Mouse (Mus musculus) intestine, postnatal 0 days (tissue): ENCODE measurements around the gene Rpl22. TPM values are rescaled to one million over a fixed set of nuclear protein-coding genes. Genes with fewer than 3 reads are reported as not detected.

Source experiments
- ATAC-seq: fragments of 200-750 bp; cut with Nextera tagmentation; 2 replicates; pipeline ENCODE4 v1.8.0; 2017; ENCODE audit warnings: mild to moderate bottlenecking, moderate TSS enrichment, moderate library complexity
- H3K27ac ChIP-seq: fragments of 300-500 bp; sonication (generic); 2 replicates; pipeline ENCODE4 v1.5.1; 2014; ENCODE audit warnings: mild to moderate bottlenecking, low read depth, low read length, moderate library complexity
- H3K27me3 ChIP-seq: fragments of 300-500 bp; sonication (generic); replicated peaks from 2 replicates; pipeline ENCODE4 v1.6.1; 2014; ENCODE audit warnings: low read length, mixed read lengths; ENCODE audit not compliant: control insufficient read depth, insufficient read depth
- H3K36me3 ChIP-seq: fragments of 300-500 bp; sonication (generic); 2 replicates; pipeline ENCODE4 v1.6.1; 2014; ENCODE audit warnings: mild to moderate bottlenecking, moderate library complexity; ENCODE audit not compliant: control insufficient read depth, insufficient read depth
- H3K4me1 ChIP-seq: fragments of 300-500 bp; sonication (generic); replicated peaks from 2 replicates; pipeline ENCODE4 v1.6.1; 2014; ENCODE audit warnings: antibody characterized with exemption, low read length, mixed read lengths; ENCODE audit not compliant: control insufficient read depth, insufficient read depth
- H3K4me2 ChIP-seq: fragments of 300-500 bp; sonication (generic); replicated peaks from 2 replicates; pipeline ENCODE4 v1.6.1; 2014; ENCODE audit warnings: low read depth, mild to moderate bottlenecking, moderate library complexity
- H3K4me3 ChIP-seq: fragments of 300-500 bp; sonication (generic); 2 replicates; pipeline ENCODE4 v1.5.1; 2014; ENCODE audit warnings: low read depth, low read length
- H3K9ac ChIP-seq: fragments of 300-500 bp; sonication (generic); 2 replicates; pipeline ENCODE4 v1.6.1; 2014; ENCODE audit warnings: mild to moderate bottlenecking, low read depth, low read length
- H3K9me3 ChIP-seq: fragments of 300-500 bp; sonication (generic); 2 replicates; pipeline ENCODE4 v1.6.1; 2016; ENCODE audit warnings: mixed run types; ENCODE audit not compliant: control insufficient read depth
- CTCF ChIP-seq: sonication (generic); IDR thresholded peaks from 2 replicates; pipeline ENCODE4 v1.5.1; 2016; ENCODE audit warnings: low read depth, mild to moderate bottlenecking, control low read depth, antibody characterized with exemption, moderate library complexity
- WGBS: fragments of 180-500 bp; shearing (Covaris S2); extraction: QIAGEN DNeasy Blood & Tissue Kit; methylation state at CpG from one replicate; pipeline ENCODE4 v1.1.7; 2014; 5-methylcytosine and 5-hydroxymethylcytosine counted together
- polyA plus RNA-seq: library from polyadenylated mRNA; unstranded; fragments of >200 nt; fragmentation: Nextera tagmentation; extraction: Ambion mirVana; gene quantifications from 2 replicates; pipeline ENCODE4 v1.2.1, GENCODE M21; 2015

The Rpl22 gene
- polyA plus RNA-seq, 1 experiment from 2014 or later = 281 TPM

DNA sequence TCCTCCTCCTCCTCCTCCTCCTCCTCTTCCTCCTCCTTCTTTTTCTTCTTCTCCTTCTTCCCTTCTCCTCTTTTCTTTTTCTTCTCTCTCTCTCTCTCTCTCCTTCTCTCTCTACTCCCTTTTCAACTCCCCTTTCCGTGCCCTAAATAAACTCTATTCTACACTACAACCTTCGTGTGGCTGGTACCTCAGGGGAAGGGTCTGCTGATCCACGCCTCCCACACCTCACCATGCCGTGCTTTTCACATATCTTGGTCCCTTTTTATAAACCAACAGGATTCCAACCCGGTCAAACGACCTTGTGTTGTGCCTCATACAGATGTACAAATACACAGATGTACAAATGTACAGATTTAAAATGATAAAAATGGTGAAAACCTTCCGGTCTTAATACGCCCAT lies 29.2 kb upstream of the Rpl22 start:
- H3K9ac ChIP-seq = peak overlapping the region; percentile 40; the same call in 1 of the 2 replicates
- 8% methylated on average over 8 of the region's 8 CpGs for WGBS

DNA sequence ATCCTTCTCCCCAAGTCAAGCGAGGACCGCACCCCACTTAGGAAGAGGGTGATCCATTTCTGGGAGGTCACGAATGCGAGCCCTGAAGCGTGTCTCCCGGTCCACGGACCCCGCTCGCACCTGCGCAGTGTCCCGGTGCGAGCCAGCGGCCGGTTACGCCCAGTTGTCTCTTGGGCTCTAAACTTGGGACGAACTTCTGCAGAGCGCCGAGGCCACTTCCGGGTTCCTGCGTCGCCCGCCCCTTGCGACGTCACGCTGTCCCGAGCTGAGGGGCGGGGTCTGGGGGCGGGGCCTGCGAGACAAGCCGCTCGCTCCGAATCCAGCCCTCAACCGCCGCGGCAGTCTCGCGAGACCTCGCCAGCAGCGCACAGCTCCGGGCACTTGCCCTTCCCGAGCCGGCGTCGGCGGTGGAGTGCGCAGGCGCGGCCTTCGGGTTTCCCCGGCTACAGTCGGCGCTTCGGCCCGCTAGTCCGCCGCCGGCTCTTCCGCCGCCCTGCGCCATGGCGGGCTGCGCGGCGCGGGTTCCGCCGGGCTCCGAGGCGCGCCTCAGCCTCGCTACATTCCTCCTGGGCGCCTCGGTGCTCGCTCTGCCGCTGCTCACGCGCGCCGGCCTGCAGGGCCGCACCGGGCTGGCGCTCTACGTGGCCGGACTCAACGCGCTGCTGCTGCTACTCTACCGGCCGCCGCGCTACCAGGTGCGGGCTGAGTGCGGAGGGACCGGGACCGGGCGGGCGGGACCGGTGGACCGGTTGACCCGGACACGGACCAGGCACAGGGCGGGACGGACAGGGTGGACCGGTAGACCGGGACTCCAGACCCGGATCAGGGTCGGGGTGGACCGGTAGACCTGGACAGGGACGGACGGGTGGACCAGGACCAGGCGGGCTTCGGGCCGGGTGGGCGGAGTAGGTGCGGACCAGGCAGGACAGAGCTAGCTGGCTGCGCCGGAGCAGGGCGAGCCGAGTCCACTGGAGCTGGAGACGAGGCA lies 28.4 kb upstream of the Rpl22 start, which contains the start of gene Icmt:
Icmt (plus strand) TSS at position 354 of the 988 bp plus-strand sequence.
- under 1% methylated on average over 119 of the region's 119 CpGs for WGBS
- TF ChIP-seq CTCF = 0 out of 2 replicates have a peak, but pooled peaks have one; percentile 5
- H3K4me1 ChIP-seq = peaks cover 5% of the 10 kb centered on the region
- peak within 1 kb of the TSS; percentile 88 for H3K27ac ChIP-seq
- ATAC-seq = peak; percentile 97
- peaks cover 9% of the 10 kb centered on the region; the same call in 1 of the 2 replicates for H3K27me3 ChIP-seq
- no peaks in the 10 kb centered on the region for H3K9me3 ChIP-seq
- peak within 1 kb of the TSS; percentile 87 for H3K4me3 ChIP-seq
- H3K36me3 ChIP-seq = peaks cover 16% of the 10 kb centered on the region; the same call in 1 of the 2 replicates
- H3K4me2 ChIP-seq = peak within 1 kb of the TSS; percentile 98
- H3K9ac ChIP-seq = peak within 1 kb of the TSS; percentile 86

More for the DNA sequence above, 29.2 kb upstream of the Rpl22 start:
- Histone ChIP-seq H3K4me3 (peak overlapping the region; percentile 87), H3K36me3 (peaks cover 13% of the 10 kb centered on the region; the same call in 1 of the 2 replicates), H3K9me3 (no peaks in the 10 kb centered on the region), H3K4me1 (peaks cover 5% of the 10 kb centered on the region), H3K4me2 (peak overlapping the region; percentile 73), H3K27ac (peak overlapping the region; percentile 64; the same call in 1 of the 2 replicates), H3K27me3 (peaks cover 17% of the 10 kb centered on the region)
- no peak for TF ChIP-seq CTCF
- ATAC-seq = no peak

DNA sequence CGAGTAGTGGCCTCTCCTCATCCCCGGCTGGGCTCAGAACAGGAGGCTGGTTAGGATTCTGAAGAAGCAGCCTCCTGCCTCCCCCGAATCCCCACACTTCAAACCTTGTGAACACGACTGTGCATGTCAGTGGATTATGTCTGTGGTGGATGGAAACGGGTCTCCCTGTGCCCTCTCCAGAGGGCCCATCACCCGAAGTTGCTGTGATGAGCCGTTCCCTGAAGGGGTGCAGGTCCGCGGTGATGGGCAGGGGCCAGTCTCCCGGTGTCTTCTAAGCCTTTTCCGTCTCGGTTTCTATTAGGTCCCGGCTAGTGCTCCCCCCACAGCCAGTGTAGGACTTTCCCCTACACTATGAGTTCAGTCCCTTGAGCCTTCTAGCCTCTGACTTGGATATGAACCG lies 26.7 kb upstream of the Rpl22 start:
- whole genome bisulfite sequencing = 86% methylated on average over 14 of the region's 14 CpGs
- Histone ChIP-seq H3K4me2 (no peak overlapping the region), H3K4me1 (peaks cover 5% of the 10 kb centered on the region), H3K27ac (no peak overlapping the region), H3K27me3 (no peaks in the 10 kb centered on the region), H3K4me3 (no peak overlapping the region), H3K36me3 (peaks cover 30% of the 10 kb centered on the region), H3K9me3 (no peaks in the 10 kb centered on the region), H3K9ac (no peak overlapping the region)
- no peak for ATAC-seq
- no peak for TF ChIP-seq CTCF

DNA sequence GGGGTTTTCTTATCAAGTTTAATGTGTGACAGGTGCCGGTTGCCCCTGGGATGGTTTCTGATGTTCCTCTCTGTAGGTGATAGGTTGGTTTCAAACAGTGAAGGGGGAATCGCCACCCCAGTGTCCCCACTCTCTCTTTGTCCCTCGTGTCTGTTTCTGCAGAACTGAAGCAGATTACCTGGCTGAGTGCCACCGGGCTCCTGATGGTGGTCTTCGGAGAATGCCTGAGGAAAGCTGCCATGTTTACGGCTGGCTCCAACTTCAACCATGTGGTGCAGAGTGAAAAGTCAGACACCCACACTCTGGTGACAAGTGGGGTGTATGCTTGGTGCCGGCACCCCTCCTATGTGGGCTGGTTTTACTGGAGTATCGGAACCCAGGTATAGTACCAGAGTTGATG lies 25.2 kb upstream of the Rpl22 start:
- TF ChIP-seq CTCF = no peak
- peaks cover 39% of the 10 kb centered on the region for H3K36me3 ChIP-seq
- no peak overlapping the region for H3K4me2 ChIP-seq
- peaks cover 5% of the 10 kb centered on the region for H3K4me1 ChIP-seq
- H3K27me3 ChIP-seq = no peaks in the 10 kb centered on the region
- no peak overlapping the region for H3K27ac ChIP-seq
- ATAC-seq = no peak
- WGBS = 95% methylated on average over 8 of the region's 8 CpGs
- no peak overlapping the region for H3K9ac ChIP-seq
- H3K9me3 ChIP-seq = no peaks in the 10 kb centered on the region
- no peak overlapping the region for H3K4me3 ChIP-seq

DNA sequence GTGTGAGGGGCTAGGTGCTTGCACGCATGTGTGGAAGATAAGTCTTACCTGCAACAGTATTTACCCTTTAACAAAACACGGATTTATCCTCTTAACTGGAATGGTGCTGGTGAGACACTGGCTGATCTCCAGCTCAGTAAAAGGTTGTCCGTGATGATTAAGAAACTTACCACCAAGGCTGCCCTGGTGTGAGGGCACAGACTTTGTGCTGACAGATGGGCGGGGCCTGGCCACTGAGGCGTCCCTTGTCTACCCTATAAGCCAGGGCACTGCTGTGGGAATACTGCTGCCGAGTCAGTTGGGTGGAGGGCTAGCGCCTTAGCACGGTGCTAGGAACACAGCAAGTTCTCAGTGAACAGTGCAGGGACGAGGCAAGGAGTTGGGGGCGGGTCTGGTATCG lies 23.5 kb upstream of the Rpl22 start:
- no peak overlapping the region for H3K4me3 ChIP-seq
- H3K36me3 ChIP-seq = peaks cover 39% of the 10 kb centered on the region
- H3K4me1 ChIP-seq = peaks cover 5% of the 10 kb centered on the region
- ATAC-seq = no peak
- H3K27me3 ChIP-seq = no peaks in the 10 kb centered on the region
- no peaks in the 10 kb centered on the region for H3K9me3 ChIP-seq
- no peak overlapping the region for H3K4me2 ChIP-seq
- TF ChIP-seq CTCF = no peak
- 76% methylated on average over 11 of the region's 11 CpGs for WGBS
- no peak overlapping the region for H3K9ac ChIP-seq
- H3K27ac ChIP-seq = no peak overlapping the region

DNA sequence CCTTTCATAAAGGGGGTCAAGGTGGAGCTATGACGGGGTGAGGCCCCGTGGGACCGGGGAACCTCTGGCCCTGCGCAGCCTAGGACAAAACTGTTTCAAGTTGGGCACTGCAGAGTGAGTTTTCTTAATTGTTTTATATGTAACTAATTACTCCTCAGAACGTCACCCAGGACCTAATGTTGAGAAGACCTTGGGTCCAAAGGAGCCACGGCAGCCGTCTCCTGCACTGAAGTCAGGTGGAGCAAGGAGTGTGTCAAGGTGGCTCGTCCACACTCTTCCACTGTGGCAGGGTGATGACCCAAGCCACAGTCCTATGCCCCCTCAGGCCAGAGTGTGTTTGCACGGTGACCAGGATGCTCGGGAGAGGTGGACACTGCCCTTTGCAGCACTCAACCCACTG lies 22.4 kb upstream of the Rpl22 start:
- H3K4me2 ChIP-seq = no peak overlapping the region
- no peak for TF ChIP-seq CTCF
- H3K9me3 ChIP-seq = no peaks in the 10 kb centered on the region
- no peaks in the 10 kb centered on the region for H3K27me3 ChIP-seq
- H3K36me3 ChIP-seq = peaks cover 39% of the 10 kb centered on the region
- H3K27ac ChIP-seq = no peak overlapping the region
- 87% methylated on average over 10 of the region's 10 CpGs for WGBS
- peaks cover 2% of the 10 kb centered on the region for H3K4me1 ChIP-seq
- H3K4me3 ChIP-seq = no peak overlapping the region
- ATAC-seq = no peak
- H3K9ac ChIP-seq = no peak overlapping the region
